Mouse (Mus musculus) limb, embryonic 14.5 days (tissue): ENCODE measurements around the gene Oaz3. TPM values are rescaled to one million over a fixed set of nuclear protein-coding genes. Genes with fewer than 3 reads are reported as not detected.

Experiments used
- ATAC-seq: fragments of 200-750 bp; cut with Nextera tagmentation; 2 replicates; pipeline ENCODE4 v1.8.0; 2017; ENCODE audit warnings: low read depth, moderate number of reproducible peaks, moderate TSS enrichment; ENCODE audit not compliant: low FRiP score
- DNase-seq: peaks from one replicate; pipeline ENCODE4 v3.0.0-alpha.2; 2015; ENCODE audit warnings: low spot score
- H3K27ac ChIP-seq: fragments of 300-500 bp; sonication (generic); replicated peaks from 2 replicates; pipeline ENCODE4 v1.5.1; 2014; ENCODE audit warnings: low read depth, mild to moderate bottlenecking, low read length, moderate library complexity, mixed read lengths
- H3K27me3 ChIP-seq: fragments of 300-500 bp; sonication (generic); 2 replicates; pipeline ENCODE4 v1.6.1; 2014; ENCODE audit warnings: low read length, mixed read lengths; ENCODE audit not compliant: control insufficient read depth, insufficient read depth
- H3K36me3 ChIP-seq: fragments of 300-500 bp; sonication (generic); 2 replicates; pipeline ENCODE4 v1.6.1; 2014; ENCODE audit warnings: mild to moderate bottlenecking, low read length, moderate library complexity, mixed read lengths; ENCODE audit not compliant: control insufficient read depth, insufficient read depth
- H3K4me1 ChIP-seq: fragments of 300-500 bp; sonication (generic); 2 replicates; pipeline ENCODE4 v1.6.1; 2014; ENCODE audit warnings: antibody characterized with exemption, low read length, mixed read lengths; ENCODE audit not compliant: control insufficient read depth, insufficient read depth
- H3K4me2 ChIP-seq: fragments of 300-500 bp; sonication (generic); replicated peaks from 2 replicates; pipeline ENCODE4 v1.6.1; 2014; ENCODE audit warnings: low read depth, mild to moderate bottlenecking, low read length, moderate library complexity; ENCODE audit not compliant: severe bottlenecking
- H3K4me3 ChIP-seq: fragments of 300-500 bp; sonication (generic); replicated peaks from 2 replicates; pipeline ENCODE4 v1.5.1; 2014; ENCODE audit warnings: low read length
- H3K9ac ChIP-seq: fragments of 300-500 bp; sonication (generic); 2 replicates; pipeline ENCODE4 v1.6.1; 2014; ENCODE audit warnings: mild to moderate bottlenecking, low read depth, low read length, moderate library complexity; ENCODE audit not compliant: severe bottlenecking
- H3K9me3 ChIP-seq: fragments of 300-500 bp; sonication (generic); 2 replicates; pipeline ENCODE4 v1.6.1; 2016; ENCODE audit warnings: low read length; ENCODE audit not compliant: control insufficient read depth
- POLR2A ChIP-seq: fragments of 200-500 bp; IDR thresholded peaks from 2 replicates; pipeline ENCODE4 v1.8.0; 2012; ENCODE audit warnings: inconsistent platforms, mild to moderate bottlenecking, moderate library complexity, borderline replicate concordance; ENCODE audit not compliant: insufficient read depth, insufficient read length; ENCODE audit errors: extremely low read depth
- WGBS: fragments of 180-500 bp; shearing (Covaris S2); extraction: QIAGEN DNeasy Blood & Tissue Kit; methylation state at CpG from one replicate; pipeline ENCODE4 v1.1.7; 2014; 5-methylcytosine and 5-hydroxymethylcytosine counted together
- polyA plus RNA-seq, 2 experiments: library from polyadenylated mRNA; depleted of rRNA in 1 of 2; stranded (reverse) in 1 of 2; unstranded in 1 of 2; fragments of >200 nt; fragmentation: Nextera tagmentation in 1 of 2; extraction: Ambion mirVana in 1 of 2; gene quantifications; 2 replicates each; pipeline versions ENCODE4 v1.2.1 to v1.2.3; 2012 to 2014

The Oaz3 gene
- polyA plus RNA-seq, 2 experiments = 0.26 to 0.30 TPM

GRCm38 (mm10) chr3:94396851-94397250 is 46.9 kb downstream of the Oaz3 start:
- Histone ChIP-seq H3K9ac (no peak overlapping the region), H3K27ac (no peak overlapping the region), H3K4me3 (no peak overlapping the region), H3K9me3 (no peaks in the 10 kb centered on the region), H3K4me2 (no peak overlapping the region), H3K4me1 (no peaks in the 10 kb centered on the region), H3K27me3 (peaks cover 38% of the 10 kb centered on the region), H3K36me3 (no peaks in the 10 kb centered on the region)
- DNase-seq (no peak), ATAC-seq (no peak)
- TF ChIP-seq POLR2A = no peak
- 71% methylated on average over 4 of the region's 4 CpGs for WGBS

- no peak overlapping the region for H3K9ac ChIP-seq
- H3K27me3 ChIP-seq = peaks cover 33% of the 10 kb centered on the region
- no peak overlapping the region for H3K27ac ChIP-seq
- H3K4me1 ChIP-seq = no peaks in the 10 kb centered on the region
- no peaks in the 10 kb centered on the region for H3K36me3 ChIP-seq
- no peaks in the 10 kb centered on the region for H3K9me3 ChIP-seq
- TF ChIP-seq POLR2A = no peak
- 52% methylated on average over 1 of the region's 1 CpGs for WGBS
- no peak overlapping the region for H3K4me3 ChIP-seq
- no peak for DNase-seq
- no peak overlapping the region for H3K4me2 ChIP-seq
- no peak for ATAC-seq
Measured at GRCm38 (mm10) chr3:94396336-94396735, 47.4 kb downstream of the Oaz3 start.

GRCm38 (mm10) chr3:94393049-94393448 is 50.7 kb downstream of the Oaz3 start:
- Histone ChIP-seq H3K4me1 (no peaks in the 10 kb centered on the region), H3K4me3 (no peak overlapping the region), H3K27ac (no peak overlapping the region), H3K9ac (no peak overlapping the region), H3K27me3 (peaks cover 7% of the 10 kb centered on the region; the same call in 1 of the 2 replicates), H3K4me2 (no peak overlapping the region), H3K36me3 (no peaks in the 10 kb centered on the region), H3K9me3 (no peaks in the 10 kb centered on the region)
- ATAC-seq = peak; percentile 75
- 31% methylated on average over 4 of the region's 4 CpGs for WGBS
- no peak for TF ChIP-seq POLR2A
- peak; percentile 67 for DNase-seq

- no peak overlapping the region for H3K4me3 ChIP-seq
- no peaks in the 10 kb centered on the region for H3K9me3 ChIP-seq
- ATAC-seq (no peak), DNase-seq (no peak)
- no peak overlapping the region for H3K4me2 ChIP-seq
- H3K4me1 ChIP-seq = no peaks in the 10 kb centered on the region
- no peaks in the 10 kb centered on the region for H3K27me3 ChIP-seq
- H3K9ac ChIP-seq = no peak overlapping the region
- 78% methylated on average over 2 of the region's 2 CpGs for WGBS
- no peak overlapping the region for H3K27ac ChIP-seq
- TF ChIP-seq POLR2A = no peak
- H3K36me3 ChIP-seq = no peaks in the 10 kb centered on the region
Measured at GRCm38 (mm10) chr3:94392128-94392527, 51.6 kb downstream of the Oaz3 start.

- H3K36me3 ChIP-seq = no peaks in the 10 kb centered on the region
- TF ChIP-seq POLR2A = no peak
- no peaks in the 10 kb centered on the region for H3K27me3 ChIP-seq
- WGBS = 79% methylated on average over 5 of the region's 5 CpGs
- ATAC-seq (no peak), DNase-seq (no peak)
- H3K4me1 ChIP-seq = no peaks in the 10 kb centered on the region
- H3K27ac ChIP-seq = no peak overlapping the region
- no peak overlapping the region for H3K9ac ChIP-seq
- H3K4me3 ChIP-seq = no peak overlapping the region
- H3K4me2 ChIP-seq = no peak overlapping the region
- H3K9me3 ChIP-seq = no peaks in the 10 kb centered on the region
Measured at GRCm38 (mm10) chr3:94391001-94391400, 52.7 kb downstream of the Oaz3 start.

GRCm38 (mm10) chr3:94389420-94389819 is 54.3 kb downstream of the Oaz3 start:
- Histone ChIP-seq H3K36me3 (no peaks in the 10 kb centered on the region), H3K27ac (no peak overlapping the region), H3K27me3 (no peaks in the 10 kb centered on the region), H3K9me3 (no peaks in the 10 kb centered on the region), H3K9ac (no peak overlapping the region), H3K4me2 (no peak overlapping the region), H3K4me1 (no peaks in the 10 kb centered on the region), H3K4me3 (no peak overlapping the region)
- no peak for TF ChIP-seq POLR2A
- WGBS = 95% methylated on average over 16 of the region's 16 CpGs
- DNase-seq = no peak
- no peak for ATAC-seq
